Mouse (Mus musculus): ENCODE data around the gene Pygo2. TPM values are rescaled to one million over a fixed set of nuclear protein-coding genes. Genes with fewer than 3 reads are reported as not detected.
A peak's percentile ranks its signal among the peaks of the same experiment; 100 is the strongest.

Gene Pygo2
- 47.7 and 51.3 TPM in 2 replicates for polyA plus RNA-seq (2015; fragmentation: Nextera tagmentation; extraction: Ambion mirVana)

DNA sequence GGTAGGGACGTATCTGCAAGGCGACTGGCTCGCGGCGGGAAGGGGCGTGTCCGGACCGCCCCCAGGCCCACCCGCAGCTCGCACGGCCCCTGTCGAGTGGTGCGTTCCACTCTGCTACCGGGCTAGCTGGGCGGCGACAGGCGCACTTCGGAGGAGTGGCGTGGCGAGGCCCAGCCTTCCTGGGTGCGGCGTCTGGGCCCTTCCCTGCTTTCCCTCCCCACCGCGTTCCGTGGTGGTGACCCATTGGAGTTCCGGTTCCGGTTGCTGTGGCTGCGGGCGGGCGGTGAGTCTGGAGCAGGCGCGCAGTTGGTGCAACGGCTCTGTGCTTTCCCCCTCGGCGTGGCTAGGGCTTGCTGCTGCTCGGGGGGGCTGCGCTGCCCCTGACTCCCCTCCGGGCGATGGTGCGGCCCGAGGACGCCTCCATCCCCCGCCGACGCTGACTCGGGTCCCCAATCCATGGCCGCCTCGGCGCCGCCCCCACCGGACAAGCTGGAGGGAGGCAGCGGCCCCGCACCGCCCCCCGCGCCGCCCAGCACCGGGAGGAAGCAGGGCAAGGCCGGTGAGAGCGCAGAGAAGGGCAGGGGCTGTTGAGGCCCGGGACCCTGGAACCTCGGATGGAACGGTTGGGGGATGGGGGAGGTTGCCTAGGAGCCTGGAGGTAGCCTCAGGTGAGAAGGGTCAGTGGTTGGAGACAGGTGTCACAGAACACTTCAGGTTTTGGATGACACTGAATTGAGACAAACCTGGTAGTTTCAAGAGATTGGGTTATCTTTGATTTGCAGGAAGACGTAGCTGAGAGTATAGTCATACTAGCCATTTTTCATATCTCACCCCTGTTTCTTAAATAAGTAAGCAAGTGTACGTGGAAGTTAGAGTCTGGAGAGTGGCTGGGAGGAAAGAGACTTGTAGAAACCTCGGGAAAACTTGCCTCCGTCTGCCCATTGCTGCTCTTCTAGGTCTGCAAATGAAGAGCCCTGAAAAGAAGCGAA, at the start of gene Pygo2:
TSS of gene Pygo2 (plus strand) at position 44 of the 989 bp plus-strand sequence.
- ATAC-seq (ENCODE audit: insufficient number of reproducible peaks, low FRiP score, low TSS enrichment, low read depth): peak; percentile 96
- H3K4me2 ChIP-seq (replicated peaks): peak within 1 kb of the TSS; percentile 71
- H3K4me1 ChIP-seq: peaks cover 23% of the 10 kb centered on the region
- peak within 1 kb of the TSS; percentile 94 for H3K27ac ChIP-seq (replicated peaks)
- H3K9me3 ChIP-seq (replicated peaks): no peaks in the 10 kb centered on the region
- H3K36me3 ChIP-seq: peaks cover 53% of the 10 kb centered on the region
- 2% methylated on average over 68 of the region's 68 CpGs for WGBS
- no peaks in the 10 kb centered on the region for H3K27me3 ChIP-seq
- peak within 1 kb of the TSS; percentile 88 for H3K9ac ChIP-seq
- peak within 1 kb of the TSS; percentile 97 for H3K4me3 ChIP-seq (replicated peaks)

DNA sequence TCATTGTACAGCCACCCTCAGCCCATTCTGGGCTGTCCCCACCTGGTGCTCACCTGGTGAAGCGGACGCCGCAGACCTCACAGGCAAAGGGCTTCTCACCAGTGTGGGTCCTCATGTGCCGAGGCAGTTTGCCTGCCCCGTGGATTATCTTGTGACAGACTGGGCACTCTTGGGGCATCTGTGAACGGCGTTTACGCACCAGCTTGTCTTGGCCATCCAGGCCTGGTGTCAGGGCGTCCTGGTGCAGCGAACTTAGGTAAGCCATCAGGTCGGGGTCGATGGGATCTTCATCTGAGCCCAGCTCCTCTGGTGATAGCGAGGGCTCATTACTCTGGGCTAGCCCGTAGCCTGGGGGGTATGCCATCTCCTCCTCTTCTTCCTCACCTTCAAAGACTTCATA, 49.7 kb upstream of the Pygo2 start:
- Histone ChIP-seq H3K9me3 (replicated peaks) (no peaks in the 10 kb centered on the region), H3K4me2 (replicated peaks) (no peak overlapping the region), H3K9ac (no peak overlapping the region), H3K27me3 (no peaks in the 10 kb centered on the region), H3K36me3 (peaks cover 12% of the 10 kb centered on the region; the same call in 1 of the 2 replicates), H3K4me3 (replicated peaks) (no peak overlapping the region), H3K27ac (replicated peaks) (no peak overlapping the region), H3K4me1 (peaks cover 40% of the 10 kb centered on the region)
- ATAC-seq (ENCODE audit: insufficient number of reproducible peaks, low FRiP score, low TSS enrichment, low read depth): no peak
- 92% methylated on average over 14 of the region's 14 CpGs for WGBS

DNA sequence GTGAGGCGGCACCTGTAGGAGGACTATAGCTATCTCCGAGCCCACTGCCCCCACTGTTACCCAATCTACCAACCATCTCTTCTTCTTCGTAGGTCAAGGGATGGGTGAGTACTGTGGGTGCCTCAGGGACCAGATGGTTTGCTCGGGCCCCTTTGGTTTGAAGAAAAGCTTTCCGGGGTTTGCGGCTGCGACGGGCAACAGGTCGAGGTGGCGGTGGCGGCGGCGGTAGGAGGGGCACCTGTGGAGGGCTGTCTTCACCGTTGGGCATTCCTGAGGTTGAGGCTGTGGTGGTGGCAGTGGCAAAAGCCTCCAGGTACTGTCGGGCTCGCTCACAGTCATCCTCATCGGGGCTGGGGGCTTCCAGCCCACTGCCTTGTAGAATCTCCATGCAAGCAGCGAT, 49.3 kb upstream of the Pygo2 start:
- 93% methylated on average over 18 of the region's 18 CpGs for WGBS
- no peak for ATAC-seq (ENCODE audit: insufficient number of reproducible peaks, low FRiP score, low TSS enrichment, low read depth)
- H3K9me3 ChIP-seq (replicated peaks): no peaks in the 10 kb centered on the region
- no peak overlapping the region for H3K4me3 ChIP-seq (replicated peaks)
- no peak overlapping the region for H3K27ac ChIP-seq (replicated peaks)
- H3K9ac ChIP-seq: no peak overlapping the region
- H3K4me2 ChIP-seq (replicated peaks): no peak overlapping the region
- H3K36me3 ChIP-seq: peaks cover 12% of the 10 kb centered on the region; the same call in 1 of the 2 replicates
- H3K27me3 ChIP-seq: no peaks in the 10 kb centered on the region
- peaks cover 44% of the 10 kb centered on the region for H3K4me1 ChIP-seq

DNA sequence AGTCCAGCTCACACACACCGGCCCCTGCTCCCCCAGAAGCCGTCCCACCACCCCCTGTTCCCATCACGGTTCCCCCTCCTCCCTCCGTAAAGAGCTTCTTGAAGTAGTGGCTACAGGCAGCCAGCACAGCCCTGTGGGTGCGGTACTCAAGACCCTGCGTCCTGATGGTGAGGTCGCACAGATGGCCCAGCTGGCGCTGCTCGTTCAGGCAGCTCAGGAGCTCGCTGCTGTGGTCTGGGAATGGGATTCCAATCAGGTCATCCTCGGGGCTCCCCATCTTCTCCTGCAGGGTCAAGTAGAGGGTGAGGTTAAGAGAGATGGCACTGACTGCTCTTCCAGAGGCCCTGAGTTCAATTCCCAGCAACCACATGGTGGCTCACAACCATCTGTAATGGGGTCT, 48.8 kb upstream of the Pygo2 start:
- no peak for ATAC-seq (ENCODE audit: insufficient number of reproducible peaks, low FRiP score, low TSS enrichment, low read depth)
- 84% methylated on average over 11 of the region's 11 CpGs for WGBS

DNA sequence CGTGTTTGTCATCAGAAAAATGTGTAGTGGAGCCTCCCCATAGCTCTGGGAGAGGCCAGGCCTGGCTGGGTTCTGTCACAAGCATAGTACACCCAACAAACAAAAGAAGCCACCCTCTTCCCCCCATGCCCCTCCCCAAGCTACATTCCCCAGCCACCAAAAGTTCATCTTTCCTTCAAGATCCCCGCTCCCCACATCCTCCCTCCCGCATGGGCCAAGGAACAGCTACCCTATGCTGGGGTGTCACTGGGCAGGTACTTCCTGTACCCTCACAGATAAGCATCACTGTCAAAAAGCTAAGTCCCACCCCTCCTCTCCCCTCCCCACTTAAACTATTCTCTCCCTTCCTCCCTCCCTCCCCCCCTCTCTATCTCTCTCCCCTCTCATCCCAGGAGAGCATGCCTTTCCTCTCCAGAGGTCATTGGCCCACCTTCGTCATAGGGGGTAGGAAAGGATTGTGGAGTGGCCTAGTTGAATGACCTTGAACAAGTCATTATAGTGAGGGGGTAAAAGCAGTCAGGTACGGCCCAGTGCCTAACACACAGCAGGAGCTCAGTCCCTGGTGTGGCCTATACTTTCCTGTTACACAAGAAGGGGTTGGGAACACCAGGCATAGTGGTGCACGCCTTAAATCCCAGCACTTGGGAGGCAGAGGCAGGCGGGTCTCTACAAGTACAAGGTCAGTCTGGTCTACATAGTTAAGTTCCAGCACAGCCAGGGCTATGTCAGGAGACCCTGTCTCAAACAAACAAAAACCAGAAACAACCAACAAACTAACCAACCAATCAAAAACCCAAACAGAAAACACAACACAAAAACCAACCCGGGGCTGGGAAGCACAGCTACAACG, 47.8 kb upstream of the Pygo2 start:
- Histone ChIP-seq H3K27ac (replicated peaks) (no peak overlapping the region), H3K27me3 (no peaks in the 10 kb centered on the region), H3K4me3 (replicated peaks) (no peak overlapping the region), H3K4me2 (replicated peaks) (no peak overlapping the region), H3K9ac (no peak overlapping the region), H3K4me1 (peaks cover 58% of the 10 kb centered on the region), H3K36me3 (peaks cover 12% of the 10 kb centered on the region; the same call in 1 of the 2 replicates), H3K9me3 (replicated peaks) (no peaks in the 10 kb centered on the region)
- WGBS: 82% methylated on average over 9 of the region's 9 CpGs
- ATAC-seq (ENCODE audit: insufficient number of reproducible peaks, low FRiP score, low TSS enrichment, low read depth): no peak

More for the DNA sequence above, 48.8 kb upstream of the Pygo2 start:
- H3K4me1 ChIP-seq: peaks cover 49% of the 10 kb centered on the region
- no peaks in the 10 kb centered on the region for H3K9me3 ChIP-seq (replicated peaks)
- no peak overlapping the region for H3K27ac ChIP-seq (replicated peaks)
- no peak overlapping the region for H3K4me3 ChIP-seq (replicated peaks)
- H3K9ac ChIP-seq: no peak overlapping the region
- H3K36me3 ChIP-seq: peaks cover 12% of the 10 kb centered on the region; the same call in 1 of the 2 replicates
- no peak overlapping the region for H3K4me2 ChIP-seq (replicated peaks)
- H3K27me3 ChIP-seq: no peaks in the 10 kb centered on the region

DNA sequence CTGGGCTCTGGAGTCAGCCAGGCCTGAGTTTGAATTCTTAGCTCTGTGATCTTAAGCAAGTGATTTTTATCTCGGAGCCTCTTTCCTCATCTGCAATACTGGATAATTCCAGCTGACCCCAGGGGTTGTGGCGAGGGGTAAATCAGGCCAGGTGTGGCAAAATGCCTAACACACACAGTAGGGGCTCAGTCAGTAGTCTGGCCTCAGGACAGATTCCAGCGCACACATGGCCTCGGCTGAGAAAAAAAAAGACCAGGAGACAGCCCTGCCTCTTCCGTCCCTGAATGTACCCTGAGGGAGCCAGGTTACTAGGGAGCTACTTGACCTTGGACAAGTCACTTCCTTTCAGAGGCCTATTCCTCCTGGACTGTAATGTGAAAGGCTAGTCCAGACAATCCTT, 47.1 kb upstream of the Pygo2 start:
- H3K9me3 ChIP-seq (replicated peaks): no peaks in the 10 kb centered on the region
- peaks cover 59% of the 10 kb centered on the region for H3K4me1 ChIP-seq
- WGBS: 61% methylated on average over 5 of the region's 5 CpGs
- no peak overlapping the region for H3K27ac ChIP-seq (replicated peaks)
- H3K9ac ChIP-seq: no peak overlapping the region
- H3K4me3 ChIP-seq (replicated peaks): no peak overlapping the region
- peaks cover 12% of the 10 kb centered on the region; the same call in 1 of the 2 replicates for H3K36me3 ChIP-seq
- no peak overlapping the region for H3K4me2 ChIP-seq (replicated peaks)
- ATAC-seq (ENCODE audit: insufficient number of reproducible peaks, low FRiP score, low TSS enrichment, low read depth): no peak
- no peaks in the 10 kb centered on the region for H3K27me3 ChIP-seq

DNA sequence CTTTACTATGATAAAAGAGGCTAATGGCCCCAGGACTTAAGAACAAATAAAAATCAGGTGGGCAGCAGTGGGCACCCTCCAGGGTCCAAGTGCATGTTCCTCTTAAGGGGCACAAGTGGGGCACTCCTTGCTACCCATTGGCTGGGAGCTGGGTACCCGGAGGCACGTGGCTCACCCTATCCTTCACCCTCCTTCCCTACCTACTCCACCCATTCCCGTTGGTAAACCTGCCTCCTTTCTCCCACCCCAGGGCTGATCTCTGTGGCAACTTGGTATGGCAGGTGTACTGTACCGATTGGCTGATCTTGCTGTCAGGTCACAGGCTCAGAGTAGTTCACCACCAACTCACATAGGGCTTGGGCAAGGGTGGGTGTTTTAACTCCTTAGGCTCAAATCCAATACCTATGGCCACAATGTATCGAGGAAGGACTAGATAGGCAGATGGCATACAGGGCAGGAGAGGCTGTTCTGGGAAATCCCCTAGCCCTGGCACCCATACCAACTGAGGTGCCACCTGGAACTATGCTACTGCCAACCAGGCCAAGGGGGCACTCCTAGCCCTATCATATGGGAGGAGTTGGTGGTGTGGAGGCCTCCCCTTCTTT, 46.3 kb upstream of the Pygo2 start:
- peak overlapping the region; percentile 74 for H3K27ac ChIP-seq (replicated peaks)
- no peaks in the 10 kb centered on the region for H3K27me3 ChIP-seq
- no peak overlapping the region for H3K9ac ChIP-seq
- 66% methylated on average over 5 of the region's 5 CpGs for WGBS
- H3K4me1 ChIP-seq: peaks cover 59% of the 10 kb centered on the region
- no peak overlapping the region for H3K4me3 ChIP-seq (replicated peaks)
- H3K9me3 ChIP-seq (replicated peaks): no peaks in the 10 kb centered on the region
- peaks cover 12% of the 10 kb centered on the region; the same call in 1 of the 2 replicates for H3K36me3 ChIP-seq
- no peak overlapping the region for H3K4me2 ChIP-seq (replicated peaks)
- no peak for ATAC-seq (ENCODE audit: insufficient number of reproducible peaks, low FRiP score, low TSS enrichment, low read depth)

DNA sequence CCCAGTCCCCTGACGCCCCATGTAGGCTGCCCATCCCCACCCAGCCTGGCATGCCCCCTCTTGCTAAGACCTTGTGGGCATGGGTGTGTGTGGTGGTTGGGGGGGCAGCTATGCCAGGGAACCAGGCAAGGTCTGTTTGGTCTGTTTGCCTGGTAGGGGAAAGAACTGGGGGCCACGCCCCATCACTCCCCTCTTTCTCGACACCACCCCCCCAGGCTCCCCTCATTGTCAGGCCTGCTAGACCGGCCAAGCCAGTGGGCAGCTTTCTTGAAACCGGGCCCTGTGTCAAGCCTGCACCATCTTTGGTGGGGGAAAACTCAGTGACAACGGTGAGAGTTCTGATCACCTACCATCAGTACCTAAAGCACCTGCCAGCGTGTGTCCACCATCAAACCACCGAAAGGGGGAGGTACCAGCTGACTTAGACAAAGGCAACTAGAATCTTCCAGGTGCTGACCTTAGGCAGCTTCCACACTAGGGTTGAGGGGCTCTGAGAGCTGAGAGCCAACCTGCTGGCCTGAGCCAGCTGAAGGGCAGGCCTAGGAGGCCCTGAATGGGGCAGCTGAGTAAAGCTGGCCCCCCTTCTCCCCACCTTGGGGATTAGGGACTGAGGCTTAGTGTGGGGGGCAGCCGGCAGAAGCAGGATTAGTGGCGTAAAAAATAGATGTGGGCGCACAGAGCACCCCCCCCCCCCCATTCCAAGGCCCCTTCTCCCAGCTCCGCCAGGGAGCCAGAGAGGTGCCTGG, 45.5 kb upstream of the Pygo2 start:
- peak overlapping the region; percentile 74 for H3K27ac ChIP-seq (replicated peaks)
- peaks cover 12% of the 10 kb centered on the region; the same call in 1 of the 2 replicates for H3K36me3 ChIP-seq
- WGBS: 46% methylated on average over 11 of the region's 12 CpGs
- H3K4me1 ChIP-seq: peaks cover 53% of the 10 kb centered on the region
- peak overlapping the region; percentile 27; the same call in 1 of the 2 replicates for H3K4me2 ChIP-seq (replicated peaks)
- no peaks in the 10 kb centered on the region for H3K9me3 ChIP-seq (replicated peaks)
- no peaks in the 10 kb centered on the region for H3K27me3 ChIP-seq
- no peak overlapping the region for H3K9ac ChIP-seq
- H3K4me3 ChIP-seq (replicated peaks): no peak overlapping the region
- no peak for ATAC-seq (ENCODE audit: insufficient number of reproducible peaks, low FRiP score, low TSS enrichment, low read depth)

DNA sequence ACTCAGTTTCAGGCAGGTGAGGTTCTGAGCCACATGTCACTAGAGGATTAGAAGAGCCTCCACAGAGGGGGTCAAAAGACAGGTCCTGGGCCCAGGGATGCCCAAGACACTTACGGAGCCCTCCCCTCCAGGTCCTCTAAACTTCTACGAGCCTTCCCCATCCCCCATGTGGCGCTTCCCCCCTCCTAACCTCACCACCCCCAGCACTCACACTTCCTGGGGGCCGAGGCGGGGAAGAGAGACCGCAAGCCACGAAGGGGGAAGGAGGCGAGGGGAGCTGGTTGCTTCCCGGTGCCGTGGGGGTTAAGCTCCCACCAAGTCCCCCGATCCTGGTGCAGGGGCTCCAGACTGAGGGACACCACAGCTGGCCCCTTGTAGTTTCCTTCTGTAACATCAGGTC, 44.6 kb upstream of the Pygo2 start:
- H3K4me3 ChIP-seq (replicated peaks): 0 out of 2 replicates have a peak overlapping the region, but pooled peaks have one; percentile 4
- no peaks in the 10 kb centered on the region for H3K9me3 ChIP-seq (replicated peaks)
- H3K4me1 ChIP-seq: peaks cover 55% of the 10 kb centered on the region
- no peak for ATAC-seq (ENCODE audit: insufficient number of reproducible peaks, low FRiP score, low TSS enrichment, low read depth)
- 38% methylated on average over 11 of the region's 11 CpGs for WGBS
- H3K27me3 ChIP-seq: no peaks in the 10 kb centered on the region
- peak overlapping the region; percentile 74 for H3K27ac ChIP-seq (replicated peaks)
- H3K9ac ChIP-seq: no peak overlapping the region
- H3K4me2 ChIP-seq (replicated peaks): peak overlapping the region; percentile 27; the same call in 1 of the 2 replicates
- peaks cover 7% of the 10 kb centered on the region; the same call in 1 of the 2 replicates for H3K36me3 ChIP-seq
